In genomic region chr8:8876469-8876868, GRCm38 (mm10) we compare ENCODE assay signal across 26 mouse cellular contexts.
A peak's percentile ranks its signal among the peaks of the same experiment; 100 is the strongest.
DNase-seq lines count a peak whose midpoint lies in the region; ATAC-seq and TF ChIP-seq lines count a peak whose summit lies in the region.
"Had no signal": no experiment of that assay in that cellular context is flagged by ENCODE, and none has a peak within 500 bp of the region (broad histone marks: within the 10 kb centered on the region; RNA-seq: fewer than 3 reads in every experiment).

No protein-coding gene starts in this region.

- H3K4me1 ChIP-seq in limb, embryonic 13.5 days, result peaks cover 17% of the 10 kb centered on the region; the same call in 1 of the 2 replicates
- H3K4me1 ChIP-seq in limb, embryonic 10.5 days, result peaks cover 11% of the 10 kb centered on the region; the same call in 1 of the 2 replicates
- H3K4me1 ChIP-seq in limb, embryonic 14.5 days (ENCODE audit: control insufficient read depth, insufficient read depth, low read length), result peaks cover 3% of the 10 kb centered on the region; the same call in 1 of the 2 replicates
- peaks cover 9% of the 10 kb centered on the region; the same call in 1 of the 2 replicates for H3K4me1 ChIP-seq in midbrain, embryonic 13.5 days (replicated peaks)
- H3K4me1 ChIP-seq: embryonic facial prominence, embryonic 13.5 days; liver, embryonic 13.5 days had no signal

- H3K27ac ChIP-seq in limb, embryonic 13.5 days, result peak overlapping the region; percentile 65; the same call in 1 of the 2 replicates
- H3K27ac ChIP-seq in limb, embryonic 10.5 days, result no peak overlapping the region
- peak overlapping the region; percentile 35; the same call in 1 of the 2 replicates for H3K27ac ChIP-seq in limb, embryonic 14.5 days (replicated peaks; ENCODE audit: low read depth, low read length)
- H3K27ac ChIP-seq in midbrain, embryonic 13.5 days, result no peak overlapping the region
- H3K27ac ChIP-seq: embryonic facial prominence, embryonic 13.5 days; limb, embryonic 12.5 days; liver, embryonic 13.5 days; macrophage had no signal

- peak; percentile 84 for DNase-seq in heart, adult 11 months
- no peak for DNase-seq in heart, adult 9 months (ENCODE audit: low spot score in 2 of 2)
- DNase-seq in limb, embryonic 10.5 days (ENCODE audit: low spot score), result no peak
- peak; percentile 50 for DNase-seq in limb, embryonic 14.5 days (ENCODE audit: low spot score)
- DNase-seq in thymus, postnatal 36 days, result no peak
- DNase-seq: adrenal gland, postnatal 25 days; B cell, adult 2 months; cerebellum, adult 18-20 months; gastrocnemius, postnatal 10 days; heart, postnatal 36 days; kidney, adult 11 months; kidney, postnatal 14 days; layer of hippocampus, adult 9-11 months; liver, embryonic 13.5 days; lung, adult 18-20 months; right cerebral cortex, adult 18-20 months; spleen, adult 18-20 months; thymus, postnatal 14 days had no signal

- no peaks in the 10 kb centered on the region for H3K36me3 ChIP-seq in limb, embryonic 13.5 days
- H3K36me3 ChIP-seq in limb, embryonic 10.5 days, result no peaks in the 10 kb centered on the region
- no peaks in the 10 kb centered on the region for H3K36me3 ChIP-seq in limb, embryonic 14.5 days (ENCODE audit: control insufficient read depth, insufficient read depth, low read length)
- H3K36me3 ChIP-seq in midbrain, embryonic 13.5 days, result no peaks in the 10 kb centered on the region
- H3K36me3 ChIP-seq: embryonic facial prominence, embryonic 13.5 days; limb, embryonic 12.5 days; liver, embryonic 13.5 days had no signal

- WGBS in limb, embryonic 13.5 days, result 56% methylated on average over 6 of the region's 6 CpGs
- 82% methylated on average over 6 of the region's 6 CpGs for WGBS in limb, embryonic 10.5 days
- WGBS in limb, embryonic 14.5 days, result 48% methylated on average over 6 of the region's 6 CpGs
- WGBS in midbrain, embryonic 13.5 days, result 60% methylated on average over 6 of the region's 6 CpGs

- TF ChIP-seq POLR2A in limb, embryonic 14.5 days (IDR thresholded peaks at IDR 0.05; ENCODE audit: borderline replicate concordance, extremely low read depth, insufficient read depth, insufficient read length), result no peak

- H3K27me3 ChIP-seq in limb, embryonic 13.5 days, result peaks cover 3% of the 10 kb centered on the region; the same call in 1 of the 2 replicates
- H3K27me3 ChIP-seq in limb, embryonic 10.5 days (ENCODE audit: low read depth, poor library complexity, severe bottlenecking), result peaks cover 5% of the 10 kb centered on the region; the same call in 1 of the 2 replicates
- H3K27me3 ChIP-seq in limb, embryonic 14.5 days (ENCODE audit: control insufficient read depth, insufficient read depth, low read length), result no peaks in the 10 kb centered on the region
- H3K27me3 ChIP-seq in midbrain, embryonic 13.5 days, result peaks cover 85% of the 10 kb centered on the region
- H3K27me3 ChIP-seq: embryonic facial prominence, embryonic 13.5 days; limb, embryonic 12.5 days; liver, embryonic 13.5 days had no signal

- no peaks in the 10 kb centered on the region for H3K9me3 ChIP-seq in limb, embryonic 13.5 days
- H3K9me3 ChIP-seq in limb, embryonic 10.5 days (replicated peaks), result no peaks in the 10 kb centered on the region
- no peaks in the 10 kb centered on the region for H3K9me3 ChIP-seq in limb, embryonic 14.5 days (ENCODE audit: control insufficient read depth, low read length)
- peaks cover 3% of the 10 kb centered on the region; the same call in 1 of the 2 replicates for H3K9me3 ChIP-seq in midbrain, embryonic 13.5 days
- H3K9me3 ChIP-seq: embryonic facial prominence, embryonic 13.5 days; limb, embryonic 12.5 days; liver, embryonic 13.5 days had no signal

- H3K4me2 ChIP-seq in limb, embryonic 13.5 days (replicated peaks), result no peak overlapping the region
- no peak overlapping the region for H3K4me2 ChIP-seq in limb, embryonic 14.5 days (replicated peaks; ENCODE audit: low read depth, low read length, severe bottlenecking)
- H3K4me2 ChIP-seq in midbrain, embryonic 13.5 days (replicated peaks), result peak overlapping the region; percentile 16; the same call in 1 of the 2 replicates
- H3K4me2 ChIP-seq: embryonic facial prominence, embryonic 13.5 days; heart, embryonic 11.5 days; limb, embryonic 12.5 days; liver, embryonic 13.5 days had no signal

- ATAC-seq in limb, embryonic 13.5 days (ENCODE audit: low FRiP score, low read depth), result no peak
- ATAC-seq in limb, embryonic 14.5 days (ENCODE audit: low FRiP score, low read depth), result peak; percentile 67
- ATAC-seq in midbrain, embryonic 13.5 days, result no peak
- ATAC-seq: inflammation-experienced regulatory T-cells, adult 6 months; lung, postnatal 0 days had no signal

- no peak overlapping the region for H3K4me3 ChIP-seq in limb, embryonic 13.5 days
- no peak overlapping the region for H3K4me3 ChIP-seq in limb, embryonic 10.5 days
- H3K4me3 ChIP-seq in limb, embryonic 14.5 days (replicated peaks; ENCODE audit: low read length), result no peak overlapping the region
- no peak overlapping the region for H3K4me3 ChIP-seq in midbrain, embryonic 13.5 days (replicated peaks)
- H3K4me3 ChIP-seq: embryonic facial prominence, embryonic 13.5 days; limb, embryonic 12.5 days; liver, embryonic 13.5 days had no signal

- H3K9ac ChIP-seq in limb, embryonic 13.5 days, result no peak overlapping the region
- H3K9ac ChIP-seq in limb, embryonic 14.5 days (ENCODE audit: low read depth, low read length, severe bottlenecking), result no peak overlapping the region
- H3K9ac ChIP-seq in midbrain, embryonic 13.5 days (replicated peaks), result no peak overlapping the region
- H3K9ac ChIP-seq: embryonic facial prominence, embryonic 13.5 days; limb, embryonic 12.5 days; liver, embryonic 13.5 days had no signal

Comparison
In these comparisons a context has a peak if more than half of its experiments do, and no peak if none do; other contexts are left out.
1. DNase-seq: peak in heart, adult 11 months (single experiment) and limb, embryonic 14.5 days (single experiment); none in heart, adult 9 months (0 of 2), limb, embryonic 10.5 days (single experiment) and thymus, postnatal 36 days (0 of 2).
2. H3K27ac ChIP-seq: peak in limb, embryonic 13.5 days (single experiment) and limb, embryonic 14.5 days (single experiment); none in limb, embryonic 10.5 days (single experiment) and midbrain, embryonic 13.5 days (single experiment).